Mouse (Mus musculus): Measurements from ENCODE around the gene Mtcl1. TPM values are rescaled to one million over a fixed set of nuclear protein-coding genes. Genes with fewer than 3 reads are reported as not detected.

Mtcl1 gene
- polyA plus RNA-seq, 1 experiment from 2014 or later, result 2.8 TPM

DNA sequence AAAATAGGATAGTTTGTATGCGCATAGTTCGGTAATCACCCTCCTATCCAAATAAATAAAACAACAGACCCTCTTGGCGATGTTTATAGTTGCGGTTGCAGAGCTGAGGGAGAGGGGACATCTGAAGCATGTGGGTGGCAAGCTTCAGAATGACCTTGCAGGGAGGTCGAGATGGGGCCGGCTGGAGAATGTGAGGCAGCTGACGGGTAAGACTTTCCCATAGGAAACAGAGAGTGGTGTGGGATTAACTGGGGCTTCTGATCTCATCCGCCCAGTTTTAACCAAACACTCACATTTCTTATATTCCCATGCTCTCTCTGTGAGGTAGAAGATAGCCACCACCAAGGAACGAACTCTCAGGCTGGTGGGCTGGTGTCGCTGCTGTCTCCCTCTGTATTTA, 134.1 kb downstream of the Mtcl1 start:
- H3K9me3 ChIP-seq (replicated peaks; ENCODE audit: control insufficient read depth, low read length), result no peaks in the 10 kb centered on the region
- WGBS (ENCODE audit: insufficient replicate concordance), result 5% methylated on average over 10 of the region's 10 CpGs
- H3K4me2 ChIP-seq, result peak overlapping the region; percentile 49
- H3K27ac ChIP-seq (ENCODE audit: low read depth, low read length), result 0 out of 2 replicates have a peak overlapping the region, but pooled peaks have one; percentile 1
- H3K36me3 ChIP-seq (ENCODE audit: control insufficient read depth, insufficient read depth, low read length), result no peaks in the 10 kb centered on the region
- ATAC-seq (replicated peaks; ENCODE audit: insufficient number of reproducible peaks, low FRiP score, low TSS enrichment), result no peak
- no peak overlapping the region for H3K4me3 ChIP-seq (ENCODE audit: low read depth, low read length)
- H3K27me3 ChIP-seq (ENCODE audit: control insufficient read depth, insufficient read depth, low read length), result no peaks in the 10 kb centered on the region
- peaks cover 7% of the 10 kb centered on the region; the same call in 1 of the 2 replicates for H3K4me1 ChIP-seq (ENCODE audit: control insufficient read depth, insufficient read depth, low read length)
- 0 out of 2 replicates have a peak overlapping the region, but pooled peaks have one; percentile 28 for H3K9ac ChIP-seq (ENCODE audit: low read depth, low read length)

DNA sequence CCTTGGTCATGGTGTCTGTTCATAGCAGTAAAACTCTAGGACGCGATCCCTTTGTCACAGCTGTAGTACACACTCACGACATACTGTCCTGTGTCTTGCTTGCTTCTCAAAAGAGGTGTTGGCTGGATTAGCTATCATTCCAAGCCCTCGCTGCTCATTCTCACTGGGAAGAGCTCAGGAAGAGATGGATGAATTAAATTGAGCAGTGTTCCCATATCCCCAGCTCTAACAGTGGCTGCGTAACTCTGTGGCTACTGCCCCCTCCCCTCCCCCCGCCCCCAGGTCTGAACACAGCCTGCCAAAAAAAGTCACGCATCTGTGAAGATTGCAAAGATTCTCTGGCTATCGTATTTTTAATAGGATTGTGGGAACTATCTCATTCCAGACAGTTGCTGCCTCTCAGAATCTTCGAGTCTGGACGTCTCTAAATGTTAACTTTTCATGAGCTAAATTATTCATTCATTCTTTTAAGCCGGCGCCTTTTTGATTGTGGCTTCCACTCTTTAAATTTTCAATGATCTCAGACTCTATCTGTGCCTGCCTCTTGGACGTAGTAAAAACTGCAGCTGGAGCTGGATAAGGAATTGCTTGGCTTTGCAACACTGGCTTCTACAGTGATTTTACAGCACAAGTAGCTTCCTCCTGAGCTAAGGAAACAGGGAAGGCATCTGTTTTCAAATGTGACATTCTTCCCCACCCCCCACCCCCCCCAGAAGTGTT, 134.8 kb downstream of the Mtcl1 start:
- peaks cover 7% of the 10 kb centered on the region; the same call in 1 of the 2 replicates for H3K4me1 ChIP-seq (ENCODE audit: control insufficient read depth, insufficient read depth, low read length)
- no peak overlapping the region for H3K9ac ChIP-seq (ENCODE audit: low read depth, low read length)
- no peak for ATAC-seq (replicated peaks; ENCODE audit: insufficient number of reproducible peaks, low FRiP score, low TSS enrichment)

DNA sequence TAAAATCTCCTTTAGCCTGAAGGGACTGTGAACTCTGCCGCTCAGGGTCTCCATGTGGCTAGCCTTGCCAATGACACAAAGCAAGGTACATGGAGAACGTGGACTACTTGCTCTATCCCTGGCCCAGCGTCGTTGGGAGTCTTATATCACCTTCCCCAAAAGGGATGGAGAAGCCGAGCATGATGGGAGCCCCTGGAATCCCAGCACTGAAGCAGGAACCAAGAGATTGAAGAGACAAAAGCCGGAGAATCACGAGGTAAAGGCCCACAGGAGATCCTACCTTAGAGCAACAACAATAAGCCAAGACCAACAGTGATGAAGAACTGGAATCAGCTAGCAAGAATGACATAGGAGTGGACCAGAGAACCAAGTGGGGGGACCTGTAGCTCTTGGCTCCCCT, 147.6 kb downstream of the Mtcl1 start:
- ATAC-seq (replicated peaks; ENCODE audit: insufficient number of reproducible peaks, low FRiP score, low TSS enrichment), result no peak
- Histone ChIP-seq H3K4me1 (ENCODE audit: control insufficient read depth, insufficient read depth, low read length) (no peaks in the 10 kb centered on the region), H3K4me2 (no peak overlapping the region), H3K9me3 (replicated peaks; ENCODE audit: control insufficient read depth, low read length) (no peaks in the 10 kb centered on the region), H3K9ac (ENCODE audit: low read depth, low read length) (no peak overlapping the region), H3K36me3 (ENCODE audit: control insufficient read depth, insufficient read depth, low read length) (no peaks in the 10 kb centered on the region), H3K27ac (ENCODE audit: low read depth, low read length) (no peak overlapping the region), H3K27me3 (ENCODE audit: control insufficient read depth, insufficient read depth, low read length) (no peaks in the 10 kb centered on the region), H3K4me3 (ENCODE audit: low read depth, low read length) (no peak overlapping the region)
- WGBS (ENCODE audit: insufficient replicate concordance), result 78% methylated on average over 7 of the region's 7 CpGs

More for the DNA sequence above, 134.8 kb downstream of the Mtcl1 start:
- Histone ChIP-seq H3K9me3 (replicated peaks; ENCODE audit: control insufficient read depth, low read length) (no peaks in the 10 kb centered on the region), H3K36me3 (ENCODE audit: control insufficient read depth, insufficient read depth, low read length) (no peaks in the 10 kb centered on the region), H3K27ac (ENCODE audit: low read depth, low read length) (no peak overlapping the region), H3K4me3 (ENCODE audit: low read depth, low read length) (no peak overlapping the region), H3K27me3 (ENCODE audit: control insufficient read depth, insufficient read depth, low read length) (no peaks in the 10 kb centered on the region), H3K4me2 (peak overlapping the region; percentile 49; the same call in 1 of the 2 replicates)
- WGBS (ENCODE audit: insufficient replicate concordance), result 60% methylated on average over 13 of the region's 13 CpGs

GRCm38 (mm10) chr17:66301267-66301666, 148.3 kb downstream of the Mtcl1 start:
- no peak for ATAC-seq (replicated peaks; ENCODE audit: insufficient number of reproducible peaks, low FRiP score, low TSS enrichment)
- H3K4me1 ChIP-seq (ENCODE audit: control insufficient read depth, insufficient read depth, low read length), result no peaks in the 10 kb centered on the region
- H3K4me2 ChIP-seq, result no peak overlapping the region
- H3K27me3 ChIP-seq (ENCODE audit: control insufficient read depth, insufficient read depth, low read length), result no peaks in the 10 kb centered on the region
- H3K27ac ChIP-seq (ENCODE audit: low read depth, low read length), result no peak overlapping the region
- H3K36me3 ChIP-seq (ENCODE audit: control insufficient read depth, insufficient read depth, low read length), result no peaks in the 10 kb centered on the region
- no peak overlapping the region for H3K4me3 ChIP-seq (ENCODE audit: low read depth, low read length)
- H3K9me3 ChIP-seq (replicated peaks; ENCODE audit: control insufficient read depth, low read length), result no peaks in the 10 kb centered on the region
- no peak overlapping the region for H3K9ac ChIP-seq (ENCODE audit: low read depth, low read length)
- WGBS (ENCODE audit: insufficient replicate concordance), result 51% methylated on average over 4 of the region's 4 CpGs

DNA sequence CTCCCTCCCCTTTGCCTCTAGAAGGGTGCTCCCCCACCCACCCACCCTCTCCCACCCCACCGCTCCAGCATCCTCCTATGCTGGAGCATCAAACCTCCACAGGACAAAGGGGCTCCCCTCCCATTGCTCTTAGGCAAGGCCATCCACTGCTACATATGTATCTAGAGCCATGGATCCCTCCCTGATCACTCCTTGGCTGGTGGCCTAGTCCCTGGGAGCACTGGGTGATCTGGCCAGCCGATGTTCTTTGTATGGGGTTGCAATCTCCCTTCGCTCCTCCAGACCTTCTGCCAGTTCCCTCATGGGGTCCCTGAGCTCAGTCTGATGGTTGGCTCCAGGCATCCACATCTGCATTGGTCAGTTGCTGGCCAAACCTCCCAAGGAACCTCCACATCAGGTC, 151.8 kb downstream of the Mtcl1 start:
- Histone ChIP-seq H3K36me3 (ENCODE audit: control insufficient read depth, insufficient read depth, low read length) (no peaks in the 10 kb centered on the region), H3K4me3 (ENCODE audit: low read depth, low read length) (no peak overlapping the region), H3K9ac (ENCODE audit: low read depth, low read length) (no peak overlapping the region), H3K27ac (ENCODE audit: low read depth, low read length) (no peak overlapping the region), H3K9me3 (replicated peaks; ENCODE audit: control insufficient read depth, low read length) (no peaks in the 10 kb centered on the region), H3K4me1 (ENCODE audit: control insufficient read depth, insufficient read depth, low read length) (no peaks in the 10 kb centered on the region), H3K4me2 (no peak overlapping the region), H3K27me3 (ENCODE audit: control insufficient read depth, insufficient read depth, low read length) (no peaks in the 10 kb centered on the region)
- ATAC-seq (replicated peaks; ENCODE audit: insufficient number of reproducible peaks, low FRiP score, low TSS enrichment), result no peak
- WGBS (ENCODE audit: insufficient replicate concordance), result 82% methylated on average over 3 of the region's 3 CpGs

GRCm38 (mm10) chr17:66293581-66293980, 156.0 kb downstream of the Mtcl1 start:
- Histone ChIP-seq H3K27me3 (ENCODE audit: control insufficient read depth, insufficient read depth, low read length) (no peaks in the 10 kb centered on the region), H3K4me3 (ENCODE audit: low read depth, low read length) (no peak overlapping the region), H3K9ac (ENCODE audit: low read depth, low read length) (no peak overlapping the region), H3K36me3 (ENCODE audit: control insufficient read depth, insufficient read depth, low read length) (no peaks in the 10 kb centered on the region), H3K9me3 (replicated peaks; ENCODE audit: control insufficient read depth, low read length) (0 out of 2 replicates have a peak, but pooled peaks cover 4% of the 10 kb centered on the region), H3K4me2 (no peak overlapping the region), H3K27ac (ENCODE audit: low read depth, low read length) (no peak overlapping the region), H3K4me1 (ENCODE audit: control insufficient read depth, insufficient read depth, low read length) (no peaks in the 10 kb centered on the region)
- ATAC-seq (replicated peaks; ENCODE audit: insufficient number of reproducible peaks, low FRiP score, low TSS enrichment), result no peak
- WGBS (ENCODE audit: insufficient replicate concordance), result 88% methylated on average over 4 of the region's 4 CpGs

DNA sequence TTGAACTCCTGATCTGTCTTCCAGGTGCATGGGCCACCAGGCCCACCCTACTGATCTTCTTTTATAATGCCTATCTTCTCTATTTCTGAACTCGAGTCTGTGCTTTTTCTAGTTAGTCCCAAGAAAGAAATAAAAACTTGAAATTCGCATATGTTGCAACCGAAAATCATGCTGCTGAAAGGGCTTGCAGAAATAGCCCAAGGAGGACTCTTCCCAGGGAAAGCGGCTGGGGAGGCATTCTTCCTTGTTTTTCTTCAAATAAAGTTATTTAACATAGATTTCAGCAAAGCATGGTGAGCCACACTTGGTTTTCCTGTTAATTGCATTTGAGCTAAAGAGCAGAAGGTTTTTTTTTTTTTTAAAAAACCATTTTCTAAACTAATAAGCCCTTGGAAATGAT, 159.7 kb downstream of the Mtcl1 start:
- Histone ChIP-seq H3K27ac (ENCODE audit: low read depth, low read length) (no peak overlapping the region), H3K9ac (ENCODE audit: low read depth, low read length) (no peak overlapping the region), H3K4me1 (ENCODE audit: control insufficient read depth, insufficient read depth, low read length) (no peaks in the 10 kb centered on the region), H3K27me3 (ENCODE audit: control insufficient read depth, insufficient read depth, low read length) (no peaks in the 10 kb centered on the region), H3K4me3 (ENCODE audit: low read depth, low read length) (no peak overlapping the region), H3K9me3 (replicated peaks; ENCODE audit: control insufficient read depth, low read length) (0 out of 2 replicates have a peak, but pooled peaks cover 4% of the 10 kb centered on the region), H3K4me2 (no peak overlapping the region), H3K36me3 (ENCODE audit: control insufficient read depth, insufficient read depth, low read length) (no peaks in the 10 kb centered on the region)
- WGBS (ENCODE audit: insufficient replicate concordance), result 80% methylated on average over 4 of the region's 4 CpGs
- ATAC-seq (replicated peaks; ENCODE audit: insufficient number of reproducible peaks, low FRiP score, low TSS enrichment), result no peak
